Mouse (Mus musculus): ENCODE results near the gene Atxn7l1. TPM values are rescaled to one million over a fixed set of nuclear protein-coding genes. Genes with fewer than 3 reads are reported as not detected.

The Atxn7l1 gene
- polyA plus RNA-seq (2012; ENCODE audit: insufficient read depth, insufficient read length, missing spikeins) = 85.0 and 90.6 TPM in 2 replicates

DNA sequence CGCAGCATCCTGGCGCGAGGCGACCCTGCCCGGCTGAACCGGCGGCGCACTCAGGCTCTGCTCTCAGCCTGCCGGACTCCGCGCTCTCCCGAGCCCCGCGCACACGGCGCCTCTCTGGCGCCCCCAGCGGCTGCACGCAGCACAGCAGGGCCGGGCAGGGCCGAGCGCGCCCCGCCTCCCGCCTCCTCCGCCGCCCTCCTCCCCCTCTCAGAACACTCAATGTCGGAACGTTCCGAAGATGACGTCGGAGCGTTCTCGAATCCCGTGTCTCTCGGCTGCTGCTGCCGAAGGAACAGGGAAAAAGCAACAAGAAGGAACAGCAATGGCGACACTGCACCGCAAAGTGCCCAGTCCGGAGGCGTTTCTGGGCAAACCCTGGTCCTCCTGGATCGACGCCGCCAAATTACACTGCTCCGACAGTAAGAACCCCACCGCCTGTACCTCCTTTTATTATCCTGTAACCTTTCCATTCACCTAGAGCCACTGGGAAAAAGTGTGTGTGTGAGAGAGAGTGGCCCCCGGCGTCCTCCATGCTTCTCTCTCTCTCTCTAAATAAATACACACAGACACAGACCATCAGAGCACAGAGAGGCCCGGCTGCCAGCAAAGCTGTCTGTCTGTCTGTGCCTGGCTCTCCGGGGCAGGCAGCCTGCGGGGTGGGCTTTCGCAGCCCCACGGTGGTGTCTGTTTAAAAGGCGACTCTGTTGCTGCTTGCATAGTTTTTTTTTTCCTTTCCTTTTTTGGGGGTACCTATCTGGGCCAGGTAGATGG, at the start of gene Atxn7l1:
Gene Atxn7l1 (plus strand): TSS at position 197 of the 771 bp plus-strand sequence.
- Histone ChIP-seq H3K27ac (ENCODE audit: insufficient read depth, low read depth, low read length) (peak within 1 kb of the TSS; percentile 79), H3K4me1 (ENCODE audit: control insufficient read depth, insufficient read depth, low read length) (peaks cover 28% of the 10 kb centered on the region), H3K4me3 (ENCODE audit: insufficient read depth, low read length) (peak within 1 kb of the TSS; percentile 85)
- TF ChIP-seq CTCF (IDR thresholded peaks at IDR 0.05; ENCODE audit: low read depth, low read length) = peak; percentile 48; the same call in 1 of the 2 replicates
- TF ChIP-seq POLR2A (IDR thresholded peaks at IDR 0.05; ENCODE audit: borderline replicate concordance, low read depth, low read length) = no peak

- no peaks in the 10 kb centered on the region for H3K4me1 ChIP-seq (ENCODE audit: control insufficient read depth, insufficient read depth, low read length)
- TF ChIP-seq POLR2A (IDR thresholded peaks at IDR 0.05; ENCODE audit: borderline replicate concordance, low read depth, low read length) (no peak), CTCF (IDR thresholded peaks at IDR 0.05; ENCODE audit: low read depth, low read length) (no peak)
- H3K4me3 ChIP-seq (ENCODE audit: insufficient read depth, low read length) = no peak overlapping the region
- no peak overlapping the region for H3K27ac ChIP-seq (ENCODE audit: insufficient read depth, low read depth, low read length)
These were observed 45.9 kb upstream of the Atxn7l1 start for GRCm38 (mm10) chr12:33101627-33102026.

DNA sequence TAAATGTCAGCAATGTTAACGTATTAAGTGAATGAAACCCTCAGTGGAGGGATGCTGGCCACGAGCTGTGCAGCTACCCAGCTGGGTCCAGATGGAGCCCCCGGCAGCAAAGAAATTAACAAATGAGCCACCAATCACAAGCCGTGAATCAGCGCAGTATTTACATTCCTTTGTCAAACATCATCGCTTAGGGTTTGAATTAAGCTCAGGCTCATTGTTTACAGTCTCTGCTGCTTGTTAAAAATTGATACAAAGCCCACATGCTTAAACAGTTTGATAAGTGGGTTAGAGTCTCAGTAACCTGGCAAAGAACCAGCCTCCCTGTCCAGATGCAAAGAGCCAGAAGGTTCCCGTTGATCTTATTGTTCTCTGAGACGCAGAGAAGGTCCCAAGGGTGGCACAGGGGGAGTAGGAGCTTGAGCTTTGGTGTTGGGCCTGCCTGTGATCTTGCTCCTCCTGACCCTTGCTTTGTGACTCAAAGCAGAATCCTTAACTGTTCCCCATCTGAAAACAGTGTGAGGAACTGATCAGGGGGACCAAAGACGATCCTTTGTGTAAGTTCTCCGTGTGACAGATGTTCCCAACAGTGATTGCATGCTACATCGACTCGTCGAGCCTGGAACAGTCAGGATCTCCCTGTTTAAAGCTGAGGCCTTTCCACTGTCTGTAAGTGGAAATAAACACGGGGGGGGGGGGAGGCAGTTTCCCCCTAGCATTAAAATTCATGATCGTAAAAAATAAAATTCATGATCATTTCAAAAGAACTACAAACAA, 45.0 kb upstream of the Atxn7l1 start:
- no peak for TF ChIP-seq POLR2A (IDR thresholded peaks at IDR 0.05; ENCODE audit: borderline replicate concordance, low read depth, low read length)
- no peak for TF ChIP-seq CTCF (IDR thresholded peaks at IDR 0.05; ENCODE audit: low read depth, low read length)
- Histone ChIP-seq H3K27ac (ENCODE audit: insufficient read depth, low read depth, low read length) (no peak overlapping the region), H3K4me3 (ENCODE audit: insufficient read depth, low read length) (no peak overlapping the region), H3K4me1 (ENCODE audit: control insufficient read depth, insufficient read depth, low read length) (no peaks in the 10 kb centered on the region)

DNA sequence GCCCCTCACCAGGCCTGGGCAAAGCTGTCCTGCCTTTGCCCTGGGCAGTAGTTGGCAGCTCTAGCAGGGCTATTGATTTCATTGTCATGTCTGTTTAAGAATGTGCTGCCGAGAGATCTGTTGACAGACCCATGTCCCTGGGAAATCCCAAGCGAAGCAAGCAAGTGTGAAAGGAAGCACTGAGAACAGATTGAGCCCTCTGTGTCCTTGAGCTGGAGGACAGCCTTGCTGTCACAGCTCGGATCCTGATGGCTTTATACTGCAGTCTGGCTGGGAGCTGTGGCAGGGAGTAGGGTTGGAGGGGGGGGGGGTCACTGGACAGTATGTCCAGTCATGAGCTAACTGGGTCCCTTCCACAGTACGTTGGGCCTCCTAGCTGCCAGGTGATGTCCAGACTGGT, 41.8 kb upstream of the Atxn7l1 start:
- no peak for TF ChIP-seq POLR2A (IDR thresholded peaks at IDR 0.05; ENCODE audit: borderline replicate concordance, low read depth, low read length)
- TF ChIP-seq CTCF (IDR thresholded peaks at IDR 0.05; ENCODE audit: low read depth, low read length) = no peak
- peaks cover 5% of the 10 kb centered on the region for H3K4me1 ChIP-seq (ENCODE audit: control insufficient read depth, insufficient read depth, low read length)
- H3K4me3 ChIP-seq (ENCODE audit: insufficient read depth, low read length) = no peak overlapping the region
- no peak overlapping the region for H3K27ac ChIP-seq (ENCODE audit: insufficient read depth, low read depth, low read length)

GRCm38 (mm10) chr12:33106438-33107167, 40.9 kb upstream of the Atxn7l1 start:
- Histone ChIP-seq H3K4me1 (ENCODE audit: control insufficient read depth, insufficient read depth, low read length) (peaks cover 11% of the 10 kb centered on the region), H3K27ac (ENCODE audit: insufficient read depth, low read depth, low read length) (no peak overlapping the region), H3K4me3 (ENCODE audit: insufficient read depth, low read length) (no peak overlapping the region)
- no peak for TF ChIP-seq POLR2A (IDR thresholded peaks at IDR 0.05; ENCODE audit: borderline replicate concordance, low read depth, low read length)
- TF ChIP-seq CTCF (IDR thresholded peaks at IDR 0.05; ENCODE audit: low read depth, low read length) = no peak

DNA sequence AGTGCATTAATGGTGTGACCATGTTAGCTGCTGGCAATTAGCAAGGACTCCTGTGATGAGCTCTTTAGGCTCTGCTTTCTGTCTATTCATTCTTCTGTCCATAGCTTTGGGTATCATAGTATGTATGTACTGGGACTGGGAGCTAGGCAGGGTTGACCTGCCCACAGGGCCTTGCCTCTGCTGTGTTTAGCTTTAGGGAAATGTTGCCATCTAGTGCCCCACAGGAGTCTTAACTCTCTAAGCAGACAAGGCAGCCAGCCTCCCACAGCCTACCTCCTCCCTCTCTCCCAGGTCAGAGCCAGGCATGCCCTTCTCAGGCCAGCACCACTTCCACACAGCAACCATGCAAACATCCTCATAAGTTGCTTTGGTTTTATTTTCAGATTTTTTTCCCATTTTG, 38.0 kb upstream of the Atxn7l1 start:
- peaks cover 15% of the 10 kb centered on the region for H3K4me1 ChIP-seq (ENCODE audit: control insufficient read depth, insufficient read depth, low read length)
- no peak overlapping the region for H3K4me3 ChIP-seq (ENCODE audit: insufficient read depth, low read length)
- H3K27ac ChIP-seq (ENCODE audit: insufficient read depth, low read depth, low read length) = no peak overlapping the region
- TF ChIP-seq POLR2A (IDR thresholded peaks at IDR 0.05; ENCODE audit: borderline replicate concordance, low read depth, low read length) (no peak), CTCF (IDR thresholded peaks at IDR 0.05; ENCODE audit: low read depth, low read length) (peak; percentile 44; the same call in 1 of the 2 replicates)

GRCm38 (mm10) chr12:33110894-33111471, 36.5 kb upstream of the Atxn7l1 start:
- TF ChIP-seq CTCF (IDR thresholded peaks at IDR 0.05; ENCODE audit: low read depth, low read length) (no peak), POLR2A (IDR thresholded peaks at IDR 0.05; ENCODE audit: borderline replicate concordance, low read depth, low read length) (no peak)
- H3K27ac ChIP-seq (ENCODE audit: insufficient read depth, low read depth, low read length) = peak overlapping the region; percentile 63
- peaks cover 15% of the 10 kb centered on the region for H3K4me1 ChIP-seq (ENCODE audit: control insufficient read depth, insufficient read depth, low read length)
- peak overlapping the region; percentile 3; the same call in 1 of the 2 replicates for H3K4me3 ChIP-seq (ENCODE audit: insufficient read depth, low read length)

GRCm38 (mm10) chr12:33118624-33119301, 28.7 kb upstream of the Atxn7l1 start:
- no peak overlapping the region for H3K4me3 ChIP-seq (ENCODE audit: insufficient read depth, low read length)

More at GRCm38 (mm10) chr12:33118624-33119301, 28.7 kb upstream of the Atxn7l1 start:
- H3K27ac ChIP-seq (ENCODE audit: insufficient read depth, low read depth, low read length) = no peak overlapping the region
- TF ChIP-seq POLR2A (IDR thresholded peaks at IDR 0.05; ENCODE audit: borderline replicate concordance, low read depth, low read length) (no peak), CTCF (IDR thresholded peaks at IDR 0.05; ENCODE audit: low read depth, low read length) (no peak)
- H3K4me1 ChIP-seq (ENCODE audit: control insufficient read depth, insufficient read depth, low read length) = no peaks in the 10 kb centered on the region

Data from bone marrow macrophage, adult 2 months (primary cell).